Mouse (Mus musculus) forebrain, embryonic 14.5 days (tissue): ENCODE results near the gene 0610037L13Rik. TPM values are rescaled to one million over a fixed set of nuclear protein-coding genes. Genes with fewer than 3 reads are reported as not detected.

ENCODE experiments used
- ATAC-seq: fragments of 200-750 bp; cut with Nextera tagmentation; 2 replicates; pipeline ENCODE4 v1.8.0; 2017; ENCODE audit warnings: mild to moderate bottlenecking, moderate library complexity
- DNase-seq: peaks from one replicate; pipeline ENCODE4 v3.0.0-alpha.2; 2015; ENCODE audit warnings: low spot score
- H3K27ac ChIP-seq: fragments of 300-500 bp; sonication (generic); 2 replicates; pipeline ENCODE4 v1.5.1; 2014; ENCODE audit warnings: low read depth, mild to moderate bottlenecking, control low read depth, low read length, moderate library complexity
- H3K27me3 ChIP-seq: fragments of 300-500 bp; sonication (generic); replicated peaks from 2 replicates; pipeline ENCODE4 v1.6.1; 2014; ENCODE audit warnings: low read length, control low read depth, mixed read lengths; ENCODE audit not compliant: control insufficient read depth, insufficient read depth
- H3K36me3 ChIP-seq: fragments of 300-500 bp; sonication (generic); 2 replicates; pipeline ENCODE4 v1.6.1; 2014; ENCODE audit warnings: low read length, control low read depth; ENCODE audit not compliant: control insufficient read depth, insufficient read depth
- H3K4me1 ChIP-seq: fragments of 300-500 bp; sonication (generic); 2 replicates; pipeline ENCODE4 v1.6.1; 2014; ENCODE audit warnings: antibody characterized with exemption, low read length, control low read depth; ENCODE audit not compliant: control insufficient read depth, insufficient read depth
- H3K4me2 ChIP-seq: fragments of 300-500 bp; sonication (generic); 2 replicates; pipeline ENCODE4 v1.6.1; 2014; ENCODE audit warnings: mild to moderate bottlenecking, control low read depth, low read length
- H3K4me3 ChIP-seq: fragments of 300-500 bp; sonication (generic); 2 replicates; pipeline ENCODE4 v1.5.1; 2014; ENCODE audit warnings: low read depth, low read length, control low read depth
- H3K9ac ChIP-seq: fragments of 300-500 bp; sonication (generic); 2 replicates; pipeline ENCODE4 v1.6.1; 2014; ENCODE audit warnings: mild to moderate bottlenecking, low read length, control low read depth, moderate library complexity
- H3K9me3 ChIP-seq: fragments of 300-500 bp; sonication (generic); replicated peaks from 2 replicates; pipeline ENCODE4 v1.6.1; 2016; ENCODE audit warnings: low read length, control low read depth, mixed read lengths; ENCODE audit not compliant: control insufficient read depth
- WGBS: fragments of 180-500 bp; shearing (Covaris S2); extraction: QIAGEN DNeasy Blood & Tissue Kit; methylation state at CpG from one replicate; pipeline ENCODE4 v1.1.7; 2014; 5-methylcytosine and 5-hydroxymethylcytosine counted together
- polyA plus RNA-seq: library from polyadenylated mRNA; unstranded; fragments of >200 nt; fragmentation: Nextera tagmentation; extraction: Ambion mirVana; gene quantifications from 2 replicates; pipeline ENCODE4 v1.2.1, GENCODE M21; 2014

Gene 0610037L13Rik
- polyA plus RNA-seq, 1 experiment from 2014 or later = 127 TPM

DNA sequence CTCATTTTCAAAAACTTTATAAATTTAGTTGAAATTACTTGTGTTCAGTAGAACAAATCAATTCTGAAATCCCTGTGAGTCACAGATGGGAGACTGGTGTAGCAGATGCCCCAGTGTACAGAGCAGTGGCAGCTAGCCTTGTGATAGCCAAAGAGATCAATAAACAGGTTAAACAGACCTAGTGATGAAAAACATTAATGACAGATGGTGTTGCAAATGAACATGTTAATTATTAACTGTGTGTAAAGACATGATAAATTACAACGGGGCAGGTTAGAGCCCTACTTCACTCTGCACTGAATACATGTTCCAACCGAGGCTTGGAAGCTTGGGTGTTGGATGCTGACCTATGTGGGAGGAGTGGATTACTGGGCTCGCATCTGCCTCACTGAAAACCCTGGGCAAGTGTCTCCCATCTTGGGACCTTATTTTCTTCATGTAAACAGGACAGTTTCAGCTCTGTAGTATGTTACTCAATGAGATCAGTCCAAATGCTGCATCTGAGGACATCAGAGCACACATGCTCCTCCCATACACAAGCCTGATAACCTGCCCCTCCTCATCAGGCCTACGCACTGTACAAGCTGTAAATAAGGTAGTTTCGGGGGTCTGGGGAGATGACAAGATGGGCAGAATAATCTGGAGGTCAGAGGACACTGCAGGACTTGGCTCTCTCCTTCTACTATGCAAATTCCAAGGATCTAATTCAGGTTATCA lies 9.8 kb downstream of the 0610037L13Rik start:
- Histone ChIP-seq H3K27ac (no peak overlapping the region), H3K27me3 (no peaks in the 10 kb centered on the region), H3K4me2 (no peak overlapping the region), H3K36me3 (peaks cover 42% of the 10 kb centered on the region), H3K9me3 (no peaks in the 10 kb centered on the region), H3K4me1 (no peaks in the 10 kb centered on the region), H3K4me3 (no peak overlapping the region), H3K9ac (no peak overlapping the region)
- ATAC-seq (no peak), DNase-seq (no peak)
- WGBS = 88% methylated on average over 5 of the region's 5 CpGs

DNA sequence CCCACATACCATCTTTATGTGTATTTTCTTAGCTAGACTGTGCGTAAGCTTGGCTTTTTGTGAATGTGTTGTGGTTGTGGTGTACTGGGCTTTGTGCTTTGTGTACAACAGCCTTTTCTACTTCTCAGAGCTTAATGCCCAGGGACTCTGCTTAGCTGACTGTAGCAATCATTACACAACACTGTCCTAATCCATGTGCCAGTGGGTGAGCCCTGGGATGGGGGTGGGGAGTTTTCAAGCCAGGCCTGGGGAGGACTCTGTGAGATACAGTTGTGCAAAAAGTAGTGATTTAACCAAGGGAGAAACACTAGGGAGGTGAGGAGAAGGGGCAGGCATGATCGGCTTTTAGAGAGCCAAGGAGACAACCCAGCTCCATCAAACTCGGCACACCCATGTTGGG lies 10.6 kb downstream of the 0610037L13Rik start:
- H3K4me1 ChIP-seq = no peaks in the 10 kb centered on the region
- no peak overlapping the region for H3K4me2 ChIP-seq
- no peaks in the 10 kb centered on the region for H3K9me3 ChIP-seq
- no peak overlapping the region for H3K27ac ChIP-seq
- H3K36me3 ChIP-seq = peaks cover 35% of the 10 kb centered on the region
- WGBS = 92% methylated on average over 3 of the region's 3 CpGs
- DNase-seq (no peak), ATAC-seq (no peak)
- H3K4me3 ChIP-seq = no peak overlapping the region
- H3K27me3 ChIP-seq = no peaks in the 10 kb centered on the region
- H3K9ac ChIP-seq = no peak overlapping the region

DNA sequence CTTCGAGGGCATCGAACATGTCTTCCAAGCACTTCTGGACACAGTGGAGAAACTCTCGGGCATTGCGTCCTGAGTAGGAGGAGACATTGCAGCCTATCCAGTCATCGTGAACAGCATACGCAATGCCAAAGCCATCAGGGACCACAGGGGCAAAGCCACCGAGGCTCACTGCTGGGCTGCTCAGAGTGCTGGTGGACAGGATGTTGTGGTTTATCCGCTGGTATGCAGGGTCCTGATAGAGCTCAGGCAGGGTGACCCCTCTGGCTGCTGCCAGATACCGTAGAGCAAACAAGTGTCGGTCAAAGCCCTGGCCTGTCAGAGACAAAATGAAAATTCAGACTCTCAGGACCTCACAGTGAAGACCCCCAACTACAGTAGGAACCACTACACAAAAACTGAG lies 14.6 kb downstream of the 0610037L13Rik start:
- no peak overlapping the region for H3K4me3 ChIP-seq
- no peak for DNase-seq
- 95% methylated on average over 10 of the region's 10 CpGs for WGBS
- ATAC-seq = no peak
- no peaks in the 10 kb centered on the region for H3K27me3 ChIP-seq
- peaks cover 17% of the 10 kb centered on the region for H3K36me3 ChIP-seq
- no peaks in the 10 kb centered on the region for H3K9me3 ChIP-seq
- no peaks in the 10 kb centered on the region for H3K4me1 ChIP-seq
- no peak overlapping the region for H3K4me2 ChIP-seq
- H3K27ac ChIP-seq = no peak overlapping the region
- H3K9ac ChIP-seq = no peak overlapping the region

DNA sequence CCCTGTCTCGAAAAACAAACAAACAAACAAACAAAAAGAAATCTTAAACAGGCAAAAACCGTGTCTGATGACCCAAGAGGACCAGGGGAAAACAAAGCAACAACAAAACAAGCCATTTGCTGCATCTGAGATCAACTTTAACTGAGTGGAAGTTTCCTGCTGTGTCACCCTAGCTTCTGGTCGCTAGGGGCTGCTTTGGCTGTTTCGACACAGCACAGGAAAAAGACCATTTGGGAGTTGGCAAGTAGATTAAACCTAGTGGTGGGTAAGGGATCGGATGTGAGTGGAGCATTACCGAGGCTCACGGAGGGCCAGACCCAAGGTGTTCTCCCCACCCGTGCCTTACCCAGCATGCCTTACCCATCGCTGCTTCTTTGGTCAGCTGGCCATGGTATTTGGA lies 16.9 kb downstream of the 0610037L13Rik start:
- no peak overlapping the region for H3K4me3 ChIP-seq
- H3K27ac ChIP-seq = no peak overlapping the region
- DNase-seq (no peak), ATAC-seq (no peak)
- 90% methylated on average over 9 of the region's 9 CpGs for WGBS
- H3K9ac ChIP-seq = no peak overlapping the region
- H3K27me3 ChIP-seq = no peaks in the 10 kb centered on the region
- no peaks in the 10 kb centered on the region for H3K4me1 ChIP-seq
- peaks cover 24% of the 10 kb centered on the region for H3K36me3 ChIP-seq
- no peaks in the 10 kb centered on the region for H3K9me3 ChIP-seq
- H3K4me2 ChIP-seq = no peak overlapping the region

DNA sequence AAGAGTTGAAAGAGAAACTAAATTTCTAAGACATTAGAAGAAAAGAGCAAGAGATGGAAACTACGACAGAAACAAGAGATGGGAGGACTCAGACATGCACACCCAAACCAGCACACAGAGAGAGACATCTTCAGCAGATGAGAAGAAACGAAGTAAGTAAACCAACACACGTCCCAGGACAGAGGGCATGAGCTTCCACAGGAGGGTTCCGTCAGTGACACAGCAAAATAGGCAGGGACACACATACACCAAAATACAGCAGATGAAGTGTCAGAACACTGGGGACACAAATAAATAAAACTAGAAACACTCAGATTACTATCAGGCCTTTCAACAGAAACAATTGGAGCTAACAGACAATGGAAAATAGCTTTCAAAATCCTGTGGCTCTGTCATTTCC lies 20.4 kb downstream of the 0610037L13Rik start:
- ATAC-seq = no peak
- H3K36me3 ChIP-seq = peaks cover 31% of the 10 kb centered on the region
- no peaks in the 10 kb centered on the region for H3K4me1 ChIP-seq
- H3K4me2 ChIP-seq = no peak overlapping the region
- no peak overlapping the region for H3K4me3 ChIP-seq
- H3K9ac ChIP-seq = no peak overlapping the region
- DNase-seq = no peak
- no peaks in the 10 kb centered on the region for H3K27me3 ChIP-seq
- H3K9me3 ChIP-seq = no peaks in the 10 kb centered on the region
- WGBS = 93% methylated on average over 4 of the region's 4 CpGs
- H3K27ac ChIP-seq = no peak overlapping the region

DNA sequence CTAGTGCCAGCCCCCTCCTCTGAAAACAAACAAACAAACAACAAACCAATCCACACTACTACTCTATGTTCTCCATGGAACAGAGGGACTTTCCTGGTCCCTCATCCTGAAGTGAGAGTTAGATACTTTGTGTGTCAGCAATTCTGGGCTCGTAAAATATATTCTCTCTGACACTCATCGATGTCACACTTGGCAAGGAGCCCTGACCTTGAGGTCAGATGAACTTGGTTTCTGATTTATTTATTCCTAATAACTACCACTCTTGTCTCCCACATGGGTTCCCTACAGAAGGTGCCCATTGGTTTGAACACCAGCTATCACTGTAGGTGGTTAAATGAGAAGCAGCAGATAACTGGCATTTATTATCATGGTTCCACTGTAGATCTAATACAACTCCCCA lies 30.7 kb downstream of the 0610037L13Rik start:
- no peak for DNase-seq
- Histone ChIP-seq H3K4me2 (no peak overlapping the region), H3K27ac (no peak overlapping the region), H3K36me3 (no peaks in the 10 kb centered on the region), H3K4me3 (no peak overlapping the region), H3K9ac (no peak overlapping the region), H3K9me3 (no peaks in the 10 kb centered on the region), H3K4me1 (peaks cover 6% of the 10 kb centered on the region; the same call in 1 of the 2 replicates), H3K27me3 (no peaks in the 10 kb centered on the region)
- no peak for ATAC-seq
- 97% methylated on average over 2 of the region's 2 CpGs for WGBS

DNA sequence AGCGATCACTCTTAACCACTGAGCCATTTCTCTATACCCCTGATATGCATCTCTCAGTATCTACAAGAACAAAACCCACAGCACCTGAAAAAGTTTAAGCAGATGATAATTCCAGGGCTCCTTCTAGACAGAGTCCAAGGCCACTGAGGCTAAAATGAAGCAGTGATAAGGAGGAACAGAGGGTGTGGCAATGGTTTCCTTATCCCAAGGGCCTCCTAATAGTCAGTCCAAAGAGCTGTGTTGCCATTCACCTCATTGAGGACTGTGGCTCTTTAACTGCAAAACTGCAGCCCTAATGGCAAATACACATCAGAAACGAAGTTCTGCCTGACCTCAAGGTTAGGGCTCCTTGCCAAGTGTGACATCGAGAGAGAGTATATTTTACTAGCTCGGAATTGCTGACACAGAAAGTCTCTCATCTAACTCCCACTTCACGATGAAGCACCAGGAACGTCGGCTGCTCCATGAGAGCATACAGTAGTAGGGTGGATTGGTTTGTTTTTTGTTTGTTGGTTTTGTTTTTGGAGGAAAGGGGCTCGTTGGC lies 31.6 kb downstream of the 0610037L13Rik start:
- Histone ChIP-seq H3K27me3 (no peaks in the 10 kb centered on the region), H3K27ac (no peak overlapping the region), H3K9ac (no peak overlapping the region), H3K9me3 (no peaks in the 10 kb centered on the region), H3K36me3 (no peaks in the 10 kb centered on the region), H3K4me1 (peaks cover 6% of the 10 kb centered on the region; the same call in 1 of the 2 replicates), H3K4me2 (no peak overlapping the region), H3K4me3 (no peak overlapping the region)
- DNase-seq (no peak), ATAC-seq (no peak)
- 84% methylated on average over 8 of the region's 8 CpGs for WGBS

GRCm38 (mm10) chr4:107921952-107922351 lies 32.3 kb downstream of the 0610037L13Rik start:
- Histone ChIP-seq H3K27ac (no peak overlapping the region), H3K36me3 (no peaks in the 10 kb centered on the region), H3K4me3 (no peak overlapping the region), H3K4me2 (0 out of 2 replicates have a peak overlapping the region, but pooled peaks have one; percentile 81), H3K9me3 (no peaks in the 10 kb centered on the region), H3K4me1 (peaks cover 6% of the 10 kb centered on the region; the same call in 1 of the 2 replicates), H3K9ac (no peak overlapping the region), H3K27me3 (no peaks in the 10 kb centered on the region)
- no peak for DNase-seq
- ATAC-seq = no peak
- 73% methylated on average over 4 of the region's 4 CpGs for WGBS

DNA sequence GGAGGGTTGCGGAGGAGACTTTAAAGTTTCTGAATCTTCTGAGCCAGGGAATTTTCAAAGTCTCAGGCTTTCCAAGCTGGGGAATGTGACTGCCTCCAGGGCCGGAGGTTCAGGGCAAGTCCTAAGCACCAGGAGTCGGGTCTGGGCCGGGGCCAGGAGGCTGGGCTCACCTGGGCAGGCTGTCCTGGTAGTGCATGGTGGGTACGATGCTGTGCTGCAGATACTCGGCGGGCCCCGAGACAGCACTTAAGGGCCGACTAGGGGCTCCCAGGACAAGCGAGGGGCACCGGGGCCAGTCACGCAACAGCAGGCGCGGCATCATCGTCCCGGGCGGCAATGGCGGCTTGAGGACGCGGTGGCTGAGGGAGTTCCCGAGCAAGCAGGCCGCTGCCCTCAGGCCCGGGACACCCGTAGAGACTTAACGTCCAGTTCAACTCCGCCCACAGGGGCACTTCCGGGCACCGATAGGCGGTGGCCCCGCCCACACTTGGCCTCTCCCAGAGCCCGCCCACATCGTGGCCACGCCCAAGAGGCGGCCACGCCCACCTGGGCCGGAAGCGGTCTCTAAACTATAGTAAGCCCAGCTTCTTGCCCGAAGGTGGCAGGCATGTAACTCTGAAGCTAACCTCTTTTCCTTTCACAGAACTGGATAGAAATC lies 33.7 kb downstream of the 0610037L13Rik start, which contains the start of gene Cpt2:
Gene Cpt2 (minus strand): TSS at position 466 of the 658 bp plus-strand sequence.
- Histone ChIP-seq H3K27ac (0 out of 2 replicates have a peak within 1 kb of the TSS, but pooled peaks have one; percentile 9), H3K4me2 (peak within 1 kb of the TSS; percentile 81), H3K27me3 (no peaks in the 10 kb centered on the region), H3K9me3 (no peaks in the 10 kb centered on the region), H3K36me3 (no peaks in the 10 kb centered on the region), H3K4me1 (peaks cover 6% of the 10 kb centered on the region; the same call in 1 of the 2 replicates), H3K4me3 (peak within 1 kb of the TSS; percentile 66), H3K9ac (peak within 1 kb of the TSS; percentile 78)
- peak; percentile 93 for DNase-seq
- 2% methylated on average over 38 of the region's 38 CpGs for WGBS
- peak; percentile 95 for ATAC-seq
